Mouse (Mus musculus) liver, postnatal 0 days (tissue): Measurements from ENCODE around the gene Nek6.

Experiments
- CTCF ChIP-seq: sonication (generic); IDR thresholded peaks from 2 replicates; pipeline ENCODE4 v1.5.1; 2016; ENCODE audit warnings: antibody characterized with exemption, low read depth
- EP300 ChIP-seq: IDR thresholded peaks from 2 replicates; pipeline ENCODE4 v1.6.1; 2016; ENCODE audit warnings: antibody characterized with exemption, low read depth, mild to moderate bottlenecking

GRCm38 (mm10) chr2:38609310-38609709, 97.9 kb downstream of the Nek6 start:
- TF ChIP-seq CTCF (no peak), EP300 (no peak)
